Mouse (Mus musculus) thymus, adult 2 months (tissue): ENCODE data around the gene Jpt2.

Experiments
- CTCF ChIP-seq: fragments of 200-500 bp; IDR thresholded peaks from 2 replicates; pipeline ENCODE4 v1.5.1; 2012; ENCODE audit warnings: mild to moderate bottlenecking, control low read depth, low read length, moderate library complexity, borderline replicate concordance; ENCODE audit not compliant: control insufficient read depth, poor library complexity, insufficient read depth; ENCODE audit errors: extremely low read depth
- POLR2A ChIP-seq: fragments of 200-500 bp; IDR thresholded peaks from 2 replicates; pipeline ENCODE4 v1.6.1; 2012; ENCODE audit warnings: mild to moderate bottlenecking, low read length, control low read depth, moderate library complexity; ENCODE audit not compliant: control insufficient read depth, poor library complexity, insufficient read depth; ENCODE audit errors: extremely low read depth

GRCm38 (mm10) chr17:24907591-24907990 is 52.9 kb downstream of the Jpt2 start:
- no peak for TF ChIP-seq POLR2A
- TF ChIP-seq CTCF: no peak
